Mouse (Mus musculus) embryonic facial prominence, embryonic 13.5 days (tissue): Measurements from ENCODE around the gene Pdlim1. TPM values are rescaled to one million over a fixed set of nuclear protein-coding genes. Genes with fewer than 3 reads are reported as not detected.
A peak's percentile ranks its signal among the peaks of the same experiment; 100 is the strongest.

Source experiments
- ATAC-seq: fragments of 200-750 bp; cut with Nextera tagmentation; 2 replicates; pipeline ENCODE4 v1.8.0; 2017; ENCODE audit warnings: low read depth; ENCODE audit not compliant: insufficient number of reproducible peaks, insufficient read depth, low FRiP score, low TSS enrichment
- H3K27ac ChIP-seq: fragments of 300-500 bp; sonication (generic); 2 replicates; pipeline ENCODE4 v1.5.1; 2015; ENCODE audit warnings: moderate library complexity, mild to moderate bottlenecking, inconsistent platforms
- H3K27me3 ChIP-seq: fragments of 300-500 bp; sonication (generic); 2 replicates; pipeline ENCODE4 v1.6.1; 2015; ENCODE audit warnings: mild to moderate bottlenecking, inconsistent platforms
- H3K36me3 ChIP-seq: fragments of 300-500 bp; sonication (generic); 2 replicates; pipeline ENCODE4 v1.6.1; 2015; ENCODE audit warnings: mild to moderate bottlenecking, inconsistent platforms
- H3K4me1 ChIP-seq: fragments of 300-500 bp; sonication (generic); 2 replicates; pipeline ENCODE4 v1.6.1; 2015; ENCODE audit warnings: inconsistent platforms
- H3K4me2 ChIP-seq: fragments of 300-500 bp; sonication (generic); 2 replicates; pipeline ENCODE4 v1.6.1; 2015; ENCODE audit warnings: moderate library complexity, mild to moderate bottlenecking, inconsistent platforms
- H3K4me3 ChIP-seq: fragments of 300-500 bp; sonication (generic); 2 replicates; pipeline ENCODE4 v1.5.1; 2015; ENCODE audit warnings: mild to moderate bottlenecking, inconsistent platforms
- H3K9ac ChIP-seq: fragments of 300-500 bp; sonication (generic); 2 replicates; pipeline ENCODE4 v1.6.1; 2015; ENCODE audit warnings: mild to moderate bottlenecking, inconsistent platforms
- H3K9me3 ChIP-seq: fragments of 300-500 bp; sonication (generic); 2 replicates; pipeline ENCODE4 v1.6.1; 2016; ENCODE audit warnings: inconsistent platforms
- WGBS: fragments of 180-500 bp; shearing (Covaris S2); methylation state at CpG from one replicate; pipeline ENCODE4 v1.1.7; 2015; ENCODE audit warnings: mixed read lengths; 5-methylcytosine and 5-hydroxymethylcytosine counted together
- polyA plus RNA-seq: library from polyadenylated mRNA; unstranded; fragments of >200 nt; fragmentation: Nextera tagmentation; extraction: Ambion mirVana; gene quantifications from 2 replicates; pipeline ENCODE4 v1.2.1, GENCODE M21; 2015

The Pdlim1 gene
- polyA plus RNA-seq, 1 experiment from 2014 or later: 154 TPM

DNA sequence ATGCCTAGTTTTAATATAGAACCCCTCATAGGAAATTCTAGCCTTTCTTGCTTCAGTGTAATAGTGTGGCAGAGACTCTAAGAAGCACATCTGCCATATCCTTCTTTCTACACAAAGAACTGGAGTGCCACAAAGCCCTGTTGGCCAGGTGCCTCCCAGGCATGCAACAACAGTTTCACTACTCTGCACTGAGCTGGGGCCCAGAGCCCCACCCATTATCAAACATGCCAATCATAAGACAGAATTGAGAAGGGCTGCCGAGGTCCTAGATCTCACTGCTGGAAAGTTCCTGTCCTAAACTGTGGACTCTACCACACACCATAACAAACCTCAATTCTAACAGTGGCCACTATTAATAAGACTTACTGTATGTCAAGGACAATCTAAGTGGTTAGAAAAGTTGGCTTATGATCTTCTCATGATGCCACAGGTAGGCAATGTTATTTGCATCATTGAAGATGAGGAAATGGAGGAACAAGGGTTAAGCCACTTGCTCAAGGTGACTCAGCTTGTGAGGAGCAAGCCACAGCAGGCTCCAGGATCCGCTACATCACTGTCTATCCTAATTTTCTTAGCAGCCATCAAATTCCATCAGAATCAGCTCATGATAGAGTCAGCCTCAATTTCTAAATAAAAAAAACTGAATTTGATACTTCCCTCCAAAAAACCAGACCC is 15.1 kb downstream of the Pdlim1 start:
- H3K9ac ChIP-seq: no peak overlapping the region
- H3K4me2 ChIP-seq: no peak overlapping the region
- H3K4me3 ChIP-seq: no peak overlapping the region
- H3K27ac ChIP-seq: peak overlapping the region; percentile 13; the same call in 1 of the 2 replicates
- H3K9me3 ChIP-seq: no peaks in the 10 kb centered on the region
- no peaks in the 10 kb centered on the region for H3K36me3 ChIP-seq
- no peaks in the 10 kb centered on the region for H3K27me3 ChIP-seq
- WGBS: 65% methylated on average over 2 of the region's 2 CpGs
- H3K4me1 ChIP-seq: peaks cover 39% of the 10 kb centered on the region
- ATAC-seq: no peak

DNA sequence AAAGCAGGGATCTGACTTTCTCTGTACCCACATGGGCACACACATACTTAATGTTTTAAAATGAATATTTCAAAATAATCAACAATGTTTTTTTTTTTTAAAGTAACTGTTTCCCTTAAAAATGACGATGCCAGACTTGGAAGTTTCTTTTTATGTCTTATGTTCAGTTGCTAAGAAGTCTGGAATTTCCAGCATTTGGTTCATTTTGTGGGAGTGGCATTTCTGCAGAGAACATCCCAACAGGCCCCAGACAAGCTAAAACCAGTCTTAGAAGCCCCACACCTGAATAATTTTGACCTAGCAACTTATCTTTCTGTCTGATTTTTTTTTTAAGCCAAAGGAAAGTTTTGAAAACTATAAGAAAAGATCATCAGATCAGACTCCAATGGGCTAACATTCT is 16.1 kb downstream of the Pdlim1 start:
- H3K9ac ChIP-seq: no peak overlapping the region
- H3K4me1 ChIP-seq: peaks cover 29% of the 10 kb centered on the region
- H3K27ac ChIP-seq: peak overlapping the region; percentile 13; the same call in 1 of the 2 replicates
- WGBS: 40% methylated on average over 1 of the region's 1 CpGs
- no peak overlapping the region for H3K4me2 ChIP-seq
- H3K4me3 ChIP-seq: no peak overlapping the region
- no peak for ATAC-seq
- H3K36me3 ChIP-seq: no peaks in the 10 kb centered on the region
- peaks cover 2% of the 10 kb centered on the region; the same call in 1 of the 2 replicates for H3K9me3 ChIP-seq
- H3K27me3 ChIP-seq: no peaks in the 10 kb centered on the region

DNA sequence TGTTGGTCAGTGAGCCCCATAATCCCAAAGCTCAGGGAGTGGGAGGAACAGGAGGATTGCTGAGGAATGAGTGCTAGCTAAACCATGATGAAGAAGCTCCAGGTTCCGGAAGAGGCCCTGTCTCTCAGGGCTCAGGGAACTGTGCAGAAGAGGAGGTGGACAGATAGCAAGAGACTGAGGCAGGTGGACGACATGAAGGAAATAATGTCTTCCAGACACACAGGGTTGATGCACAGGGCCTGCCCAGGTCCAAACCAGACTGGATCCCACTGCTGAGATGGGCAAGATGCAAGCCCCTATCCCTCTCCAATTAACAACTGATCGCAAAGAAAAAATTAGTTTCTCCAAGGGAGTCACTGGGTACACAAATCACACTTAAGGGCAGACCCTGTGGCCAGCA is 16.9 kb downstream of the Pdlim1 start:
- Histone ChIP-seq H3K4me2 (no peak overlapping the region), H3K9ac (no peak overlapping the region), H3K4me3 (no peak overlapping the region), H3K27me3 (no peaks in the 10 kb centered on the region), H3K27ac (no peak overlapping the region), H3K9me3 (peaks cover 2% of the 10 kb centered on the region; the same call in 1 of the 2 replicates), H3K4me1 (peaks cover 22% of the 10 kb centered on the region), H3K36me3 (no peaks in the 10 kb centered on the region)
- WGBS: 75% methylated on average over 3 of the region's 3 CpGs
- ATAC-seq: no peak

DNA sequence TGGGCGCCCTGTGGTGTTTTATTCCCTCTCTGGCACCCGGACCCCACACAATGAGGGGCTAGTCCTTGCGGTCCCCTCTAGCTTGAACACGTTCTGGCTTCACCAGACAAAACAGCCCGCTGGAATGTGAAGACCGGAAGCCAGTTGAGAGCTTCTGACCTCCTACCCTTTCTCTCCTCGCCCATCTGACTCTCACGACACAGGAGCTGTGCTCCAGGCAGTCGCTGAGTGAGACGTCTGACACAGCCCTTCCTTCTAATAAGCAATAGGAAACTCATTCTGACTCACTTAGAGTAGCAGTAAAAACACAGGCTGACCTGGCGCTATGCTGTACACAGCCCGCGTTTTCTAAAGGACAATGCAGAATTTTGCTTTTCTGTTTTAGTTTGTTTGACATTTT is 17.9 kb downstream of the Pdlim1 start:
- ATAC-seq: no peak
- H3K4me1 ChIP-seq: peaks cover 18% of the 10 kb centered on the region
- H3K9ac ChIP-seq: no peak overlapping the region
- 36% methylated on average over 13 of the region's 13 CpGs for WGBS
- H3K36me3 ChIP-seq: no peaks in the 10 kb centered on the region
- no peak overlapping the region for H3K4me3 ChIP-seq
- peaks cover 2% of the 10 kb centered on the region; the same call in 1 of the 2 replicates for H3K9me3 ChIP-seq
- H3K27me3 ChIP-seq: no peaks in the 10 kb centered on the region
- H3K27ac ChIP-seq: no peak overlapping the region
- H3K4me2 ChIP-seq: no peak overlapping the region

DNA sequence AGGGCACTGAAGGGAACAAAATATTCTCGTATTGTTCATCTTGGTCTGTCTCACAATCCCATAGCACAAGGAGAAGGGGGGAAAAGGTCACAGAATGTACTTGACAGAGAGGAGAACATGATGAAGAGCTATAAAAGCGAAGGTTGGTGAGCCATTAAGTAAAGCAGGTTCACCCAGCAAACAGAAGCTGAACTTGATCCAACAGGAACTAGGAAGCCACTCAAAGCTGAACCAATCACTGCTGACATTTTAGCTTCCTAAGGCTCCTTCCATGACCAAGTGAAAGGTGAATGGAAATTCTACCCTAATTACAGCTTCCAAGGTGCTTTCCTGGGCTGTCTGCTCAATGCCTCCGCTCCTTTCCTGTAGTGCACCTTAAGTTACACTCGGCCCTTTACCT is 20.5 kb downstream of the Pdlim1 start:
- Histone ChIP-seq H3K4me1 (peaks cover 6% of the 10 kb centered on the region; the same call in 1 of the 2 replicates), H3K4me3 (no peak overlapping the region), H3K36me3 (no peaks in the 10 kb centered on the region), H3K27me3 (no peaks in the 10 kb centered on the region), H3K4me2 (no peak overlapping the region), H3K9ac (no peak overlapping the region), H3K27ac (no peak overlapping the region), H3K9me3 (peaks cover 2% of the 10 kb centered on the region; the same call in 1 of the 2 replicates)
- no peak for ATAC-seq
- WGBS: 82% methylated on average over 4 of the region's 4 CpGs

DNA sequence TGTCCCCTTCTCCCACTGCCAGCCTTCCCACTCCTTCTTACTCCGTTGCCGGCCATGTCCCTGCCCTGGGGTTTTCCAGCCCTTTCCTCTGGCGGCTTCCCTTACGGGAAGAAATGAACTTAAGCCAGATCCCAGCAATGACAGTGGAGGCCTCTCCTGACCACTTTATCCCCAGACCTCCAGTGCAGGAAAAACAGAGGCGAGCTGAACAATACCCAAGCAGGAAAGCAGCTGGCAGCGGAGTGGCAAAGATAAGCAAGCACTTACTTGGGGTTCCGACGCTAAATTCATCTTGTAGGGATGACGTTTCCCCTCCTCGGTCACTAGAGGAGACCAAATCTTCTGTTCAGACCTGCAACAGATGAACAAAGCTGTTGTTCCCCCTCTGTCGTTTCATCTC is 22.3 kb downstream of the Pdlim1 start:
- H3K4me3 ChIP-seq: no peak overlapping the region
- 81% methylated on average over 11 of the region's 11 CpGs for WGBS
- ATAC-seq: no peak
- H3K9me3 ChIP-seq: peaks cover 2% of the 10 kb centered on the region; the same call in 1 of the 2 replicates
- H3K4me2 ChIP-seq: no peak overlapping the region
- H3K9ac ChIP-seq: no peak overlapping the region
- peaks cover 6% of the 10 kb centered on the region; the same call in 1 of the 2 replicates for H3K4me1 ChIP-seq
- no peaks in the 10 kb centered on the region for H3K36me3 ChIP-seq
- no peak overlapping the region for H3K27ac ChIP-seq
- no peaks in the 10 kb centered on the region for H3K27me3 ChIP-seq

DNA sequence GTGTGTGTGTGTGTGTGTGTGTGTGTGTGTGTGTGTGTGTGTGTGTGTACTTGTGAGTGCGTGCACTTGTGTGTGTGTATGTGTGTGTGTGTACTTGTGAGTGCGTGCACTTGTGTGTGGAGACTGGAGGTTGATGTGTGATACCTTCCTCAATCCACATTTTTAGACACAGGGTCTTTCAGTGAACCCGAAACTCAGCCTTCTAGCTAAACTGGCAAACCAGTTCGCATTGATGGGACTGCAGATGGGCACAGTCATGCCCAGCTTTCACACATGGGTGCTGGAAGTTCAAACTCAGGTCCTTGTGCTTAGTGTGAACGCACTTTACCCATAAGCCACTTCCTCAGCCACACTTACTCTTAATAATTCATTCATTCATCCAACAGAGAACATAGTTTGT is 23.2 kb downstream of the Pdlim1 start:
- H3K27ac ChIP-seq: no peak overlapping the region
- no peak overlapping the region for H3K9ac ChIP-seq
- no peak overlapping the region for H3K4me3 ChIP-seq
- ATAC-seq: no peak
- no peak overlapping the region for H3K4me2 ChIP-seq
- peaks cover 2% of the 10 kb centered on the region; the same call in 1 of the 2 replicates for H3K9me3 ChIP-seq
- H3K36me3 ChIP-seq: no peaks in the 10 kb centered on the region
- 91% methylated on average over 4 of the region's 5 CpGs for WGBS
- no peaks in the 10 kb centered on the region for H3K4me1 ChIP-seq
- no peaks in the 10 kb centered on the region for H3K27me3 ChIP-seq

DNA sequence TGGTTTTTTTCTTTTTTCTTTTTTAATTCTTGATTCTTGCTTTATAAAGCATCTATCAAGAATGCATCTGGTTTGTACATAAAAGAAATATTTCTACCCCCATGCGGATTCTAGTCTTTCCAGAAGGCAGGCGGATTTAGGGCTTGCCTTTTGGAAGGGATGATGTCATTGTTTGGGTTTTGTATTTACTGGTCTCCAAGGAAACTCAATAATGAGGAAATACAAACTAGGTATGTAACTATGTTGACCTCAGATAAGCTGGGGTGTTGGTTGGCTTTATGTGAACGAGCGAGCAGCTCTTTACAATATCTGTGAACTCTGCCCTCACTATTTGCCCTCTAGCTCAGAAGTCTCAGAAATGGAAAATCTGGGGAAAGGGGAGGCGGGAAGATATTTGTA is 24.4 kb downstream of the Pdlim1 start:
- Histone ChIP-seq H3K9me3 (peaks cover 2% of the 10 kb centered on the region; the same call in 1 of the 2 replicates), H3K36me3 (0 out of 2 replicates have a peak, but pooled peaks cover 4% of the 10 kb centered on the region), H3K4me1 (no peaks in the 10 kb centered on the region), H3K9ac (no peak overlapping the region), H3K27me3 (no peaks in the 10 kb centered on the region), H3K4me2 (no peak overlapping the region), H3K27ac (no peak overlapping the region), H3K4me3 (no peak overlapping the region)
- 61% methylated on average over 5 of the region's 5 CpGs for WGBS
- no peak for ATAC-seq

DNA sequence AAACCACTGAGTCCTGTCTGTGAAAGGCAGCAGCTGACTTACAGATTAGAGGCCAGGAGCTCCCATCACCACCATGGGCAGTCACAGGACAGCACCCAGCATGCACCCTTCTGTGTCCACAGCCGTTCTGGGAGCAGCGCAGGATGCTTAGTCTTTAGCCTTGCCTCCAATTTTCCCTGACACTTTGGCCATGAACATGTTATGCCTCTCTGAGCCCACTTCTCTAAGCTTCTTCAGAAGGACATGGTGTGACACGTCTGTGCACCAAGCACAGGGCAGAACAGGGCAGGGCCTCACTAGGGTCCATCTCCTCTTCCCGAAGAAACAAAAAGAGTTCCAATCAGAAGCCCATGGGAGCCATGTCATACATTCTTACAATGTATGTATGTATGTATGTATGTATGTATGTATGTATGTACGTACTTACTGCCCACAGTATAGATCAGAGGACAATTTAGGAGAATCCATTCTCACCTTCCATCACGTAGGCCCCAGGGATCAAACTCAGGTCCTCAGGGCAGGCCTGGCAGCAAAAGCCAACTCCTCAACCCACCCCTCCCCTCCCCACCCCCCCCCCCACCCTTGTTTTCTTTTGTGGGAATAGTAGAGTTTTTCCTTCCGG is 24.9 kb downstream of the Pdlim1 start:
- Histone ChIP-seq H3K4me1 (no peaks in the 10 kb centered on the region), H3K27me3 (no peaks in the 10 kb centered on the region), H3K27ac (no peak overlapping the region), H3K4me3 (no peak overlapping the region), H3K9me3 (peaks cover 2% of the 10 kb centered on the region; the same call in 1 of the 2 replicates), H3K4me2 (no peak overlapping the region), H3K9ac (no peak overlapping the region), H3K36me3 (0 out of 2 replicates have a peak, but pooled peaks cover 4% of the 10 kb centered on the region)
- 77% methylated on average over 7 of the region's 7 CpGs for WGBS
- ATAC-seq: no peak

DNA sequence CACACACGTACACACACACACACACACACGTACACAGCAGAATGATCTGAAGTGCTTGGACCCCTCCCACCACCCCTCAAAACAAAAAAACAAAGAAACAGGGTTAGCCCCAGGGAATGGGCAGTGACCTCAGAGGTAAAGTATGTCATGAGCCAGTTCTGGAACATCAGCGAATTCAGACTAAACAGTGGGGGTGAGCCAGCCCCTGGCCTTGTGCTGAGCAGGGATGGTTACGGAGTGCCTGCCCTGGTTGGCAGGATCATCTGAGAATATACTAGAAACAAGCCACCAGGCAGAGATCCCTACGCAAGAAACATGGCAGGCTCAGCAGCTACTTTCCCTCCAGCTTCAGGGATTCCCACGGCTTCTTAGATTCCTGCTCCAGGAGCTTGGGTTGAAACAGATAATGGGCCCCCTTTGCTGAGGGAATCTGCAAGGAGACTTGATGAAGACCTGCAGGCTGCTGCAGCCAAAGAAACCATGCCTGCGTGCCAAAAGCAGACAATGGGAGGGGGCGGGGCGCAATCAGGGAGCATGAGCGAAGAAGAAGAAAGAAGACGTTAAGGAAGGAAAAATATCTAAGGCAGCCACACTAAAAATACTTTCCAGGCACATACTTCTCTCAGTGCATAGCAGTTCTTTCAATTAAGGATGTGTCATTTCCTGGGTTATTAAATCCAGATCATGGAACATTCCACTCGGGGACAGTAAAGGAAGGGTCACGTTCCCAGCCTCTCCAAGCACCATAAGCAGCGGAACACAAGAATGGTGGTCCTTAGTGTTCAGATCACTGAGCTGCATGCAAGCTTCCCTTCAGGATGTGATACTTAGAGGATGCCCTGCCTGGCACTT is 30.6 kb downstream of the Pdlim1 start:
- Histone ChIP-seq H3K4me1 (peaks cover 18% of the 10 kb centered on the region), H3K27ac (peak overlapping the region; percentile 82), H3K36me3 (0 out of 2 replicates have a peak, but pooled peaks cover 4% of the 10 kb centered on the region), H3K9ac (0 out of 2 replicates have a peak overlapping the region, but pooled peaks have one; percentile 32), H3K4me2 (peak overlapping the region; percentile 32), H3K9me3 (no peaks in the 10 kb centered on the region), H3K4me3 (no peak overlapping the region), H3K27me3 (no peaks in the 10 kb centered on the region)
- WGBS: 31% methylated on average over 14 of the region's 14 CpGs
- ATAC-seq: peak; percentile 67; the same call in 1 of the 2 replicates

DNA sequence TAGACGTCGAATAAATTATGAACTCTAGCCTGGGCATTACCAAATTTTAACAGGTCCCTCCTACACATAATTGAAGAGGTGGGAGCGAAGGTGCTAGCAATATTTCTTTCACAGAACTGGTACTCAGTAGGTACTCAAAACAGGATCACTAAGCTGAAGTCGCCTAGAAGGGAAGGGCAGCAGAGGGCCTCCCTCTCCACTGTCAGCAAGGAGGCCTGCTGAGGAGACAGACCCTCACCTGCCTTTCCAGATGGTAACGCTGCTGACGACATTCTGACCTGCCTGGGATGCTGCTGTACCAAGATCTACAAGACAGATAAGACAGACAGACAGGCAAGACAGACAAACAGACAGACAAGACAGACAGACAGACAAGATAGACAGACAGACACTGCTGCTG is 31.3 kb downstream of the Pdlim1 start:
- peaks cover 18% of the 10 kb centered on the region for H3K4me1 ChIP-seq
- H3K36me3 ChIP-seq: 0 out of 2 replicates have a peak, but pooled peaks cover 4% of the 10 kb centered on the region
- no peaks in the 10 kb centered on the region for H3K27me3 ChIP-seq
- 76% methylated on average over 6 of the region's 6 CpGs for WGBS
- H3K9ac ChIP-seq: no peak overlapping the region
- no peak overlapping the region for H3K4me3 ChIP-seq
- H3K9me3 ChIP-seq: no peaks in the 10 kb centered on the region
- peak overlapping the region; percentile 82 for H3K27ac ChIP-seq
- no peak overlapping the region for H3K4me2 ChIP-seq
- no peak for ATAC-seq
